Mouse (Mus musculus) small intestine, adult 2 months (tissue): ENCODE data around the gene Col9a2. TPM values are rescaled to one million over a fixed set of nuclear protein-coding genes. Genes with fewer than 3 reads are reported as not detected.

ENCODE experiments used
- H3K27ac ChIP-seq: fragments of 200-500 bp; 2 replicates; pipeline ENCODE4 v1.5.1; 2012; ENCODE audit warnings: low read depth, low read length, control low read depth, inconsistent platforms; ENCODE audit not compliant: insufficient read depth
- H3K27me3 ChIP-seq: fragments of 200-500 bp; 2 replicates; pipeline ENCODE4 v1.6.1; 2012; ENCODE audit warnings: mild to moderate bottlenecking, moderate library complexity, low read length, inconsistent platforms; ENCODE audit not compliant: control insufficient read depth, insufficient read depth
- H3K36me3 ChIP-seq: fragments of 200-500 bp; 2 replicates; pipeline ENCODE4 v1.6.1; 2012; ENCODE audit warnings: mild to moderate bottlenecking, low read length, control low read depth, inconsistent platforms; ENCODE audit not compliant: control insufficient read depth, insufficient read depth
- H3K4me1 ChIP-seq: fragments of 200-500 bp; 2 replicates; pipeline ENCODE4 v1.6.1; 2012; ENCODE audit warnings: low read length, inconsistent platforms, mixed read lengths; ENCODE audit not compliant: control insufficient read depth, insufficient read depth, insufficient read length
- H3K4me3 ChIP-seq: fragments of 200-500 bp; 2 replicates; pipeline ENCODE4 v1.5.1; 2012; ENCODE audit warnings: low read depth, mild to moderate bottlenecking, control low read depth, inconsistent platforms, low read length, moderate library complexity
- CTCF ChIP-seq: fragments of 200-500 bp; IDR thresholded peaks from 2 replicates; pipeline ENCODE4 v1.5.1; 2012; ENCODE audit warnings: low read depth, mild to moderate bottlenecking, control low read depth, inconsistent platforms, low read length, moderate library complexity, mixed read lengths; ENCODE audit not compliant: insufficient replicate concordance, insufficient read length; ENCODE audit errors: extremely low read depth
- POLR2A ChIP-seq: fragments of 200-500 bp; IDR thresholded peaks from 2 replicates; pipeline ENCODE4 v1.6.1; 2012; ENCODE audit warnings: low read depth, mild to moderate bottlenecking, control low read depth, inconsistent platforms, low read length, moderate library complexity
- WGBS: fragments of 180-500 bp; shearing (Covaris S2); methylation state at CpG from one replicate; pipeline ENCODE4 v1.1.7; 2018; 5-methylcytosine and 5-hydroxymethylcytosine counted together
- polyA plus RNA-seq: library from polyadenylated mRNA; depleted of rRNA; stranded (reverse); fragments of >200 nt; gene quantifications from 2 replicates; pipeline ENCODE4 v1.2.3, GENCODE M21; 2012; rRNA removed

Gene Col9a2
- polyA plus RNA-seq, 1 experiment: 0.18 TPM

GRCm38 (mm10) chr4:121084506-121084905, 45.3 kb downstream of the Col9a2 start:
- Histone ChIP-seq H3K4me1 (no peaks in the 10 kb centered on the region), H3K36me3 (peaks cover 40% of the 10 kb centered on the region), H3K27me3 (no peaks in the 10 kb centered on the region), H3K4me3 (no peak overlapping the region), H3K27ac (no peak overlapping the region)
- no peak for TF ChIP-seq CTCF
- TF ChIP-seq POLR2A: no peak

GRCm38 (mm10) chr4:121088696-121089095, 49.5 kb downstream of the Col9a2 start:
- 97% methylated on average over 2 of the region's 2 CpGs for WGBS
- TF ChIP-seq POLR2A (no peak), CTCF (no peak)
- H3K27ac ChIP-seq: no peak overlapping the region
- H3K4me3 ChIP-seq: no peak overlapping the region
- peaks cover 31% of the 10 kb centered on the region for H3K36me3 ChIP-seq
- H3K27me3 ChIP-seq: no peaks in the 10 kb centered on the region
- H3K4me1 ChIP-seq: no peaks in the 10 kb centered on the region

GRCm38 (mm10) chr4:121090211-121090610, 51.0 kb downstream of the Col9a2 start:
- Histone ChIP-seq H3K4me3 (no peak overlapping the region), H3K27me3 (no peaks in the 10 kb centered on the region), H3K4me1 (no peaks in the 10 kb centered on the region), H3K27ac (no peak overlapping the region), H3K36me3 (peaks cover 27% of the 10 kb centered on the region)
- TF ChIP-seq POLR2A (no peak), CTCF (no peak)
- 89% methylated on average over 4 of the region's 4 CpGs for WGBS

GRCm38 (mm10) chr4:121097650-121098378, 58.6 kb downstream of the Col9a2 start, which contains the start of gene Zmpste24:
TSS of gene Zmpste24 (minus strand) at chr4:121098241.
- 0 out of 2 replicates have a peak within 1 kb of the TSS, but pooled peaks have one; percentile 5 for H3K27ac ChIP-seq

GRCm38 (mm10) chr4:121103304-121103703, 64.1 kb downstream of the Col9a2 start:
- H3K36me3 ChIP-seq: no peaks in the 10 kb centered on the region
- no peak overlapping the region for H3K4me3 ChIP-seq
- no peaks in the 10 kb centered on the region for H3K27me3 ChIP-seq
- no peaks in the 10 kb centered on the region for H3K4me1 ChIP-seq
- H3K27ac ChIP-seq: no peak overlapping the region
- WGBS: 85% methylated on average over 4 of the region's 4 CpGs
- TF ChIP-seq CTCF (no peak), POLR2A (no peak)

More at GRCm38 (mm10) chr4:121097650-121098378, 58.6 kb downstream of the Col9a2 start, which contains the start of gene Zmpste24:
- WGBS: under 1% methylated on average over 39 of the region's 39 CpGs
- H3K4me3 ChIP-seq: peak within 1 kb of the TSS; percentile 84
- H3K27me3 ChIP-seq: no peaks in the 10 kb centered on the region
- H3K4me1 ChIP-seq: 0 out of 2 replicates have a peak, but pooled peaks cover 2% of the 10 kb centered on the region
- peaks cover 10% of the 10 kb centered on the region; the same call in 1 of the 2 replicates for H3K36me3 ChIP-seq
- TF ChIP-seq CTCF: no peak
- no peak for TF ChIP-seq POLR2A

Other genes starting within 250 kb of the Col9a2 start
- gene Nfyc, start 207.8 kb upstream of the Col9a2 start, polyA plus RNA-seq: 103 and 247 TPM in 2 replicates
- 0.30 and 0.51 TPM in 2 replicates for gene Rims3, start 184.6 kb upstream of the Col9a2 start, polyA plus RNA-seq
- 1.3 and 2.8 TPM in 2 replicates for gene Exo5, start 114.4 kb upstream of the Col9a2 start, polyA plus RNA-seq
- gene Zfp69, start 87.7 kb upstream of the Col9a2 start, polyA plus RNA-seq: 0.60 and 1.8 TPM in 2 replicates
- 12.1 and 28.1 TPM in 2 replicates for gene Smap2, start 22.1 kb upstream of the Col9a2 start, polyA plus RNA-seq
- gene Zmpste24, start 58.9 kb downstream of the Col9a2 start, polyA plus RNA-seq: 5.8 and 10.4 TPM in 2 replicates
- not detected in 2 replicates for gene Tmco2, start 69.8 kb downstream of the Col9a2 start, polyA plus RNA-seq
- 0.83 and 1.2 TPM in 2 replicates for gene Rlf, start 175.7 kb downstream of the Col9a2 start, polyA plus RNA-seq